Comparison of ENCODE assay signal across 12 mouse cellular contexts in genomic region chr11:116400560-116400959, GRCm38 (mm10). TPM values are rescaled to one million over a fixed set of nuclear protein-coding genes. Genes with fewer than 3 reads are reported as not detected.
DNase-seq lines count a peak whose midpoint lies in the region; ATAC-seq and TF ChIP-seq lines count a peak whose summit lies in the region.
"Had no signal": no experiment of that assay in that cellular context is flagged by ENCODE, and none has a peak within 500 bp of the region (broad histone marks: within the 10 kb centered on the region; RNA-seq: fewer than 3 reads in every experiment).

No protein-coding gene starts in this region.

- ATAC-seq in forebrain, embryonic 13.5 days = no peak
- no peak for ATAC-seq in forebrain, postnatal 0 days
- ATAC-seq in kidney, embryonic 14.5 days (ENCODE audit: low FRiP score, low TSS enrichment) = no peak
- no peak for ATAC-seq in intestine, embryonic 15.5 days

- H3K4me1 ChIP-seq in forebrain, embryonic 13.5 days = peaks cover 5% of the 10 kb centered on the region
- H3K4me1 ChIP-seq in forebrain, postnatal 0 days (ENCODE audit: insufficient read depth) = no peaks in the 10 kb centered on the region
- H3K4me1 ChIP-seq in kidney, embryonic 14.5 days (ENCODE audit: control insufficient read depth, insufficient read depth, low read length) = no peaks in the 10 kb centered on the region
- 0 out of 2 replicates have a peak, but pooled peaks cover 5% of the 10 kb centered on the region for H3K4me1 ChIP-seq in intestine, embryonic 15.5 days (replicated peaks)

- H3K9ac ChIP-seq in forebrain, embryonic 13.5 days = 0 out of 2 replicates have a peak overlapping the region, but pooled peaks have one; percentile 22
- no peak overlapping the region for H3K9ac ChIP-seq in forebrain, postnatal 0 days
- no peak overlapping the region for H3K9ac ChIP-seq in kidney, embryonic 14.5 days (ENCODE audit: low read depth, low read length)
- H3K9ac ChIP-seq in intestine, embryonic 15.5 days = no peak overlapping the region

- H3K4me2 ChIP-seq in forebrain, embryonic 13.5 days = no peak overlapping the region
- H3K4me2 ChIP-seq in forebrain, postnatal 0 days (ENCODE audit: low read depth) = no peak overlapping the region
- H3K4me2 ChIP-seq in kidney, embryonic 14.5 days (replicated peaks; ENCODE audit: low read depth, low read length) = no peak overlapping the region
- H3K4me2 ChIP-seq in intestine, embryonic 15.5 days (replicated peaks) = no peak overlapping the region
- H3K4me2 ChIP-seq: midbrain, embryonic 11.5 days had no signal

- peaks cover 32% of the 10 kb centered on the region for H3K36me3 ChIP-seq in forebrain, embryonic 13.5 days (ENCODE audit: poor library complexity, severe bottlenecking)
- H3K36me3 ChIP-seq in forebrain, postnatal 0 days (ENCODE audit: insufficient read depth) = peaks cover 21% of the 10 kb centered on the region
- H3K36me3 ChIP-seq in kidney, embryonic 14.5 days (ENCODE audit: control insufficient read depth, insufficient read depth, low read length) = peaks cover 9% of the 10 kb centered on the region; the same call in 1 of the 2 replicates
- H3K36me3 ChIP-seq in intestine, embryonic 15.5 days = 0 out of 2 replicates have a peak, but pooled peaks cover 6% of the 10 kb centered on the region

- no peaks in the 10 kb centered on the region for H3K9me3 ChIP-seq in forebrain, embryonic 13.5 days (replicated peaks)
- no peaks in the 10 kb centered on the region for H3K9me3 ChIP-seq in forebrain, postnatal 0 days (ENCODE audit: low read length)
- H3K9me3 ChIP-seq in kidney, embryonic 14.5 days (ENCODE audit: control insufficient read depth, low read length) = no peaks in the 10 kb centered on the region
- H3K9me3 ChIP-seq in intestine, embryonic 15.5 days = no peaks in the 10 kb centered on the region

- no peaks in the 10 kb centered on the region for H3K27me3 ChIP-seq in forebrain, embryonic 13.5 days
- H3K27me3 ChIP-seq in forebrain, postnatal 0 days (ENCODE audit: insufficient read depth, low read length) = no peaks in the 10 kb centered on the region
- H3K27me3 ChIP-seq in kidney, embryonic 14.5 days (ENCODE audit: control insufficient read depth, insufficient read depth, low read length) = no peaks in the 10 kb centered on the region
- H3K27me3 ChIP-seq in intestine, embryonic 15.5 days (replicated peaks) = no peaks in the 10 kb centered on the region

- H3K4me3 ChIP-seq in forebrain, embryonic 13.5 days = no peak overlapping the region
- H3K4me3 ChIP-seq in forebrain, postnatal 0 days (ENCODE audit: low read depth, low read length) = no peak overlapping the region
- H3K4me3 ChIP-seq in kidney, embryonic 14.5 days (ENCODE audit: low read length) = no peak overlapping the region
- no peak overlapping the region for H3K4me3 ChIP-seq in intestine, embryonic 15.5 days (replicated peaks)

- H3K27ac ChIP-seq in forebrain, embryonic 13.5 days = no peak overlapping the region
- H3K27ac ChIP-seq in forebrain, postnatal 0 days (ENCODE audit: low read depth, low read length) = no peak overlapping the region
- 0 out of 2 replicates have a peak overlapping the region, but pooled peaks have one; percentile 43 for H3K27ac ChIP-seq in kidney, embryonic 14.5 days (ENCODE audit: low read depth, low read length)
- H3K27ac ChIP-seq in intestine, embryonic 15.5 days = peak overlapping the region; percentile 56; the same call in 1 of the 2 replicates

- 90% methylated on average over 4 of the region's 4 CpGs for WGBS in forebrain, embryonic 13.5 days
- WGBS in forebrain, postnatal 0 days = 78% methylated on average over 4 of the region's 4 CpGs
- WGBS in kidney, embryonic 14.5 days = 41% methylated on average over 4 of the region's 4 CpGs
- 7% methylated on average over 4 of the region's 4 CpGs for whole genome bisulfite sequencing in intestine, embryonic 15.5 days

- no peak for TF ChIP-seq CTCF in forebrain, postnatal 0 days (IDR thresholded peaks at IDR 0.05; ENCODE audit: low read depth)

- no peak for DNase-seq in forebrain, postnatal 0 days
- DNase-seq in kidney, adult 8-10 months = no peak
- peak; percentile 54 for DNase-seq in 416B (ENCODE audit: low read depth)
- no peak for DNase-seq in spleen, postnatal 36 days (ENCODE audit: low spot score in 2 of 2)
- DNase-seq in adrenal gland, postnatal 10 days = no peak
- DNase-seq: gastrocnemius, postnatal 36 days; lung, adult 2 months; right cerebral cortex, postnatal 4 days had no signal

RNA-seq across cellular contexts. Expression of gene Rnf157, which starts 12.3 kb away (rescaled TPM):
- 18.1 and 20.6 TPM in 2 replicates for polyA plus RNA-seq in forebrain, embryonic 13.5 days (2015; fragmentation: Nextera tagmentation; extraction: Ambion mirVana)
- 92.7 and 105 TPM in 2 replicates for total RNA-seq in forebrain, postnatal 0 days (2014; rRNA removed)
- polyA plus RNA-seq in forebrain, postnatal 0 days (2015; fragmentation: Nextera tagmentation; extraction: Ambion mirVana) = 47.3 and 56.7 TPM in 2 replicates
- polyA plus RNA-seq in kidney, embryonic 14.5 days (2014; fragmentation: Nextera tagmentation; extraction: Ambion mirVana) = 9.1 and 14.1 TPM in 2 replicates
- polyA plus RNA-seq in intestine, embryonic 15.5 days (2015; fragmentation: Nextera tagmentation; extraction: Ambion mirVana) = 16.4 and 18.2 TPM in 2 replicates
- total RNA-seq in adrenal gland, postnatal 10 days (2021) = 10 to 100 TPM; 11.2 to 16.5 TPM

RNA-seq across cellular contexts. Expression of gene Ubald2, which starts 33.3 kb away (rescaled TPM):
- 45.5 and 58.2 TPM in 2 replicates for polyA plus RNA-seq in forebrain, embryonic 13.5 days (2015; fragmentation: Nextera tagmentation; extraction: Ambion mirVana)
- total RNA-seq in forebrain, postnatal 0 days (2014; rRNA removed) = 88.0 and 127 TPM in 2 replicates
- polyA plus RNA-seq in forebrain, postnatal 0 days (2015; fragmentation: Nextera tagmentation; extraction: Ambion mirVana) = 50.6 and 68.5 TPM in 2 replicates
- polyA plus RNA-seq in kidney, embryonic 14.5 days (2014; fragmentation: Nextera tagmentation; extraction: Ambion mirVana) = 79.7 and 80.8 TPM in 2 replicates
- polyA plus RNA-seq in intestine, embryonic 15.5 days (2015; fragmentation: Nextera tagmentation; extraction: Ambion mirVana) = 48.8 and 50.7 TPM in 2 replicates
- 10 to 100 TPM; 47.9 to 51.1 TPM for total RNA-seq in adrenal gland, postnatal 10 days (2021)

Comparison
In these comparisons a context has a peak if more than half of its experiments do, and no peak if none do; other contexts are left out.
1. H3K27ac ChIP-seq: peak in kidney, embryonic 14.5 days (single experiment) and intestine, embryonic 15.5 days (single experiment); none in forebrain, embryonic 13.5 days (single experiment) and forebrain, postnatal 0 days (single experiment).